Mouse (Mus musculus) layer of hippocampus, postnatal 36 days (tissue): ENCODE data around the gene 4930469K13Rik. TPM values are rescaled to one million over a fixed set of nuclear protein-coding genes. Genes with fewer than 3 reads are reported as not detected.

ENCODE experiments used
- DNase-seq, 2 experiments: peaks; one replicate each; pipeline ENCODE4 v3.0.0; 2022
- total RNA-seq, 2 experiments: library from RNA; stranded (reverse); gene quantifications; 2 replicates each; pipeline ENCODE4 v1.2.3; 2021

4930469K13Rik gene
- total RNA-seq, 2 experiments from 2014 or later: not detected

GRCm38 (mm10) chr11:34035909-34036658 is 62.3 kb downstream of the 4930469K13Rik start:
- no peak for DNase-seq

GRCm38 (mm10) chr11:34034794-34035193 is 63.6 kb downstream of the 4930469K13Rik start:
- DNase-seq: no peak

- no peak for DNase-seq
These were observed 64.3 kb downstream of the 4930469K13Rik start for GRCm38 (mm10) chr11:34034008-34034505.

DNA sequence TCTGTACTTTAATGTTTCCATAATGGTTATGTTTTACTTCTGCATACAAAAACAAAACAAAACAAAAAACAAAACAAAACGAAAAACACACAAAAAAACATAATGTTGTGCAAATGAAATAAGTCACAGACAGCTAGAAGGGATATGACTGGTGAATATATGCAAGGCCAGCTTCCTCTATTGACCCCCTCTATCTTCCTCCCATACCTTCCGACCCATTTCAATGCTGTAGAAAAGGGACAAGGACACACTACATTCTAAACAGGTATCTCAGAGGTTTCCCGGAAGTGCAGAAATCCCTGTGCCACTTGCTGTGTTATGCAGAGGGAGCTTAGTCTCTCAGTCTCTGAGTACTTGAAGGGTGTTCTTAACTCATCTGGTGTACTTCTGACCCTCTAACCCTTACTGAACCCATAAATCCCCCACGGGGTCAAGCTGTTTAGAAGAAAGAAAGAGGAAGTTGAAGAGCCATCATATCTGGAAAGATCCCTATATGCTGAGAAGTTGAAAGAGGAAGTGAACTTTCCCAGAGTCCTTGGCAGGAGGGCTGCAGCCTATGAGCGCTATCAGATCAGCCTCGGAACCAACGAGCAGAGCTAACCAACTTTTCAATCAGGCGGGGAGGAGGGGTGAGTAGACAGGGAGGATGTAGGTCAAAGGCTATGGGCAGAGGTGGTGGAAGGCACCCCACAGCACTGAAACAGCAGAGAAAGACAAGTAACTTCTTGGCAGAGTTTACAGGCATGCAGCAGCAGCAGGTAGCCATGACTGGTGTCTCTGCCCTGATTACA is 67.1 kb downstream of the 4930469K13Rik start:
- no peak for DNase-seq

GRCm38 (mm10) chr11:34029658-34030057 is 68.7 kb downstream of the 4930469K13Rik start:
- DNase-seq: no peak

DNA sequence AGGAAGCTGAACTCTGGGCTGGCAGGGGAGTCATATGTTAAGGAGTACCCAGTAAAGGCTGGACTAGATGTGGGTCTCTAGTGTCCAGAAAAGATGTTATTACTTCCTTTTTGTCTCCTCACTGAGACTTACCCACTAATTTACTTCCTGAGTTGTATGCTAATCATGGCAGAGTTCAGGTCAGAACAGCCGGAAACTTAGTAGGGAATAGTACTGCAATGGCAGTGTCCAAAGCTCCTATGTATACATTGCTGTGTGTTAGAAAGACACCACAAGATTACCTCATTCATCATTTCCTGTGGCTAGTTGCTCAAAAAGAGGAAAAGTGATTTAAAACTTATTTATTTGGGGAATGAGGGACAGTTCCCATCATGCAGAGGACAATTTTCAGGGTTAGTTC is 73.3 kb downstream of the 4930469K13Rik start:
- DNase-seq: no peak

DNA sequence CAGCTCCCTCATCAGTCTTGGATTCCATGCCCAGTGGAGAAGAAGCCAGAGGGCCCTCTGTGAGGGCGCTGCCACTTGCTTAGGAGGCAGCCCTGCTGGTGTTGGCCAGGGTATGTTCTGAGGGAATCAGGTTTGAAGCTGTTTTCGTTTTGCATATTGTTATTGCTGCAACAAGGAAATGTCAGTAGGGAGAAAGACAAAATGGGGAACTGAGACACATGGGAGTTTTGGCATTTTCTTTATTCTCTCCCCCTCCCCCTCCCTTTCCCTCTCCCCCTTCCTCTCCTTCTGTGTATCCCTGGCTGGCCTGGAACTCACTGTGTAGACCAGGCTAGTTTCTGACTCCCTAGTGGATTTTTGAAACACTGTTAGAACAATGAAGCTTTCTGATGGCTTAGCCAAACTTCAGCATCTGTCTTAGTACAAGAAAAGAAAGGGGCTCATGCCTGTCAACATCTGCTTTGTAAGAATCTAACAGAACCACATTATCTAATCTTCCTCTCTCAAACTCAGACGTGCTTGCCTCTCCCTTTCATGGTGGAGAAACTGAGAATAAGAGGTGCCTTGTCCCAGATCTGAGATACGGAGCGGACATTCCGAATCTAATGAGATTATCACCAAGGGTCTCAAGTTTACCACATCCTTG is 86.2 kb downstream of the 4930469K13Rik start:
- no peak for DNase-seq

- no peak for DNase-seq
These were observed 87.5 kb downstream of the 4930469K13Rik start for GRCm38 (mm10) chr11:34010859-34011172.

DNA sequence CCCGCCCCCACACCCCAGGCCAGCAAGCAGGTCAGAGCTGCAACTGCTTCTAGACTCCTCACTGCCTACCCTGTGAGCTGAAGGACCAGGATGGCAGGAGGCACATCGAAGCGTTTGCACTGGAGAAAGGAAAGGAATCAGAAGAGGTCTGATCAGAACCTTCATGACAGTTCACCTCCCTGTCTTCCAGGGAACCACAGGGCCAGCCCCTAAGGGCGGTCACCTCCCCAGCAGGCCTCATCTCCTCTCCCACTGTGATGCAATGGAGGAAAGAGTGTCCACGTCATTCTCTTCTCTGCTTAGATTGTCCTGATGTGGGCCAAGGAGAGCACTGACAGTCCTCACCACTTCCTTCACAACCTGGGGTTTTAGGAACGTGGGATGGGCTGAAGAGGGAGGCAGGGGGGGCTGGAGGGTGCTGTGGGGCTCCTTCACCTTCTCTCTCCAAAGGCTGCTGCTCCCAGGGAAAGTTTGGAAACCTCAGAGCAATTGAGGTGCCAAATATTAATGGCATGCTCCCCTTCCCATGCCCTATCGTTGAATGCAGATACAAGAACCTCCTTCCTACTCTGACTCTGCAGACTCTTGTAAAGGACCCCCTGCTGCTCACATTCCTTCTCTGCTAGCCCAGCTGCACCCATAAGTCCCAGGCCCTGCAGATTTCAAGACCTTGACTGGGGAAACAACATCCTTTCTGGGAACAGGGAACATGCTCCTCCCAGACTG is 88.1 kb downstream of the 4930469K13Rik start:
- DNase-seq: no peak

GRCm38 (mm10) chr11:34009316-34010087 is 88.9 kb downstream of the 4930469K13Rik start:
- no peak for DNase-seq

GRCm38 (mm10) chr11:34008702-34009101 is 89.7 kb downstream of the 4930469K13Rik start:
- DNase-seq: peak in 1 of 2 experiments; percentile 37

- no peak for DNase-seq
These were observed 90.1 kb downstream of the 4930469K13Rik start for GRCm38 (mm10) chr11:34008214-34008613.

DNA sequence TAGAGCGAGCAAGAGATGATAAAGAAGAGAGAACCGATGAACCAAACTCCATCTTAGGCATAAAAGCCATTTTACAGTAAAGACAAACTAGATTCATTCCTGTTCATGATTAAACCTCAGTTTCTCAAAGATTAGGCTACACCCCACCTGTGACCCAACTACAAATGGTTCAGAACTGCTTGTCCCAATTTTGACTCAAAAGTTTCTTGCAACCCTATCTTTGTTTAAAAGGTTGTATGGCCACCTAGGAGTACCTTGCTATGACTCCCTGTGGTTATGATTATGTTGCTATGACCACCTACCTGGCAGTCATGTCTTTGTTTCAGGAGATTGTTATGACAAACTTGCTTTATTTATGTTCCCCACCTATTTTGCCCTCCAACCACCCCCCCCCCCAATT is 90.7 kb downstream of the 4930469K13Rik start:
- no peak for DNase-seq

DNA sequence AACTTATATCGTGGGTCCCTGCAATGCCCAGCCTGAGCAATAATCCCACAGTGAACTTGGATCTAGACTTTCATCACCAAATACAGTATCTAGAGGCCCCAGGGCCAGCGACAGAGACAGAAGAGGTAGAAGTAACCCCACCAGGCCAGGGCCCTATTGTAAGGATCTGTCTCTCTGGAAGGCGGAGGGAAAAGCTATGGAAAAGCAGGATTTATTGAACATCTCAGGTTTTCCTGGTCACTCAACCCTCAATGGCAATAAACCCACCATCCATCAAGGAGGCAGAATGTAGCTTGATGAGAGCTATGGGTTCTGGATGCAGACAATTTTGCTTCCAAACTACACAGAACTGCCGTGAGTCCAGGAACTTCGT is 95.8 kb downstream of the 4930469K13Rik start:
- no peak for DNase-seq

- DNase-seq: peak; percentile 33 to 53
These were observed 96.3 kb downstream of the 4930469K13Rik start for GRCm38 (mm10) chr11:34001938-34002592.

DNA sequence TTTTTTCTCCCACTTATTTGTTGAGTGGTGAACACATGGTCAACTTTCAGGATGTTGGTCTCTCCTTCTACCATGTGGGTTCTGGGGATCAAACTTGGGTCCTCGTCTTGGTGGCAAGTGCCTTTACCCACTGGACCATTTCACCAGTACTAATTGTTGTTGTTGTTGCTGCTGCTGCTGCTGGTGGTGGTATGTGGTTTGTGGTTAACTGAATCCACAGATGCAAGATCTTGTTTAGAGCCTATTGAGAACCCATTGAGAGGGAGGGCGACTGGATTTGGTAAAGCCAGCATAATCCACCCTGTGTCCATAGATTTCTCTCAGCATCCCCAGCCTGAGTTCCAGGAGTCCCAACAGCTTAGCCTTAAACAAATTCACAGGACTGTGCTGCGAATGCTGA is 97.9 kb downstream of the 4930469K13Rik start:
- DNase-seq: no peak

DNA sequence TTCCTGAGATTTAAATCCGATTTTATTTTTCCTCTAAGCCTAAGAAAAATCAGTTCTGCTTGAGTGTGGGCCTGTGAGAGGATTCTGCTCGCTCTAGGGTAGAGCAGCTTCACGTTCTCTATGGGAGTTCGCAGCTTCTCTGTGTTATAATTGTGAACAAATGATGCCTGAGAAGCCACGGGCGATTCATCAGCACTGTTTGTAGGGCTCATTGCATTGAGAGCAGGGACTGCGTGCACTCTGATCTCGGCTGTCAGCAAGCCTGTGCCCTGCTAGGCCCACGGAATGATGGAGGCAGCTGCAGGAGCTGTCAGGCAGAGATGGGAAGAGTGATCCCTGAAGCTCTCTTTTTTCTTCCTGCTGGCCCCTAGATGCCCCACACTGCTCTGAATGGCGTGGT is 100.1 kb downstream of the 4930469K13Rik start:
- DNase-seq: no peak

DNA sequence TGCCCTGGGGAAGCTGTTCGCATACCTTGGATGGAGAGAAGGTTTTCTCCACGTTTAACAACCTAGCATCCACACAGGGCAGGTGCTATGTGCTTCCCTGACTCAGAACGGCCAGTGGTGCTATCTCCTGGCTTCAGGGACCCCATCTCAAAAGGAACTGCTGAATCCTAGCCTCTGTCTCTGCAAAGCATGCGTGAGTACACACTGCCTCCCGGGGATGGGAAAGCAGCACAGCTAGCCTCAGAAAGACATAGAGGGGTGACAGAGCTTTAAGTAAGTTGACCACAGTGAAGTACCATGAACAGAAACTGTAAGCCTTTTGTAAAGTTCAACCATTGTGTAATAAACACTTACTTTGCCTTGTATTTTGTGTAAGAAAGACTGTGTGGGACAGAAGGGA is 104.9 kb downstream of the 4930469K13Rik start:
- DNase-seq: no peak

DNA sequence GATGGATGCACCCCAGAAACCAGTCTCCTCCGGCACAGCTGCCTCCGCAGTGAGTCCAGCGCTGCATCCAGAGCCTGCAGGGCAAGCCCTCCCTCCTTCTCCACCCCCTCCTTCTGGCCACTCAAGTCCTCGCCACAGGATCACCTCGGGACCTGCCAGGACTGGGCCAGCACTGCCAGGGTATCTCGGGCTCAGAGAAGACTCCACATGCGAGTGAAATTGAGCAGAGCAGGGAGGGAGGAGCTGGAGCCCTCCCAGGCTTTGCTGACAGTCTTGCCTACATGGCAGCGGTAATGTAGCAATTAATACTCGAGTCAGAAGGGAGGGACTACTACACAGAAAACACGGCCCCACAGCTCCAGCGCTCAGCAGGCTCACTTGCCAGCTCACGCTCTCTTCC is 105.4 kb downstream of the 4930469K13Rik start, which contains the start of gene Kcnip1:
Gene Kcnip1, minus strand, starts transcription at position 215 of the 400 bp plus-strand sequence.
- DNase-seq: no peak

GRCm38 (mm10) chr11:33990002-33990401 is 108.4 kb downstream of the 4930469K13Rik start:
- no peak for DNase-seq

DNA sequence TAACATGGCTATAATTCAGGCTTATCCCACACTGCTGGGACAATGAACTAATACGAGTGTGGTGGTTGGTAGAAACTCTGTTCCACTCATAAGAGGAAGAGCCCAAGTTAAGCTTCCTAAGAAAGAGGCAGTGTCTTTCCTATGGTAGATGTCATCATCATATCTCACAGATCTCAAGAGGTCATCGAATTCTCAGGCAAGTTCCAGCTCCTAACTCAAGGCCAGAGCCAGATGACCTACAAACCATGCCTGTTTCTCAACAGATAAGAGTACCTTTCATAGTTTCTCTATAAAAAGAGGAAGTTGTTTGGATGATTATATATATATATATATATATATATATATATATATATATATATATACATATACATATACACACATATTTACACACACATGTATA is 111.8 kb downstream of the 4930469K13Rik start:
- DNase-seq: no peak
